Mouse (Mus musculus) stomach, postnatal 0 days (tissue): Measurements from ENCODE around the gene B3galnt2. TPM values are rescaled to one million over a fixed set of nuclear protein-coding genes. Genes with fewer than 3 reads are reported as not detected.
"Not testable (repeated sequence)": the region's sequence is repeated elsewhere in the genome, so short reads cannot be mapped to it uniquely, and the experiment has no call there.

Experiments used
- ATAC-seq: fragments of 200-750 bp; cut with Nextera tagmentation; 2 replicates; pipeline ENCODE4 v1.8.0; 2017; ENCODE audit not compliant: low FRiP score, low TSS enrichment
- DNase-seq: peaks from one replicate; pipeline ENCODE4 v3.0.0-alpha.2; 2016; ENCODE audit warnings: low spot score
- H3K27ac ChIP-seq: fragments of 300-500 bp; sonication (generic); replicated peaks from 2 replicates; pipeline ENCODE4 v1.5.1; 2014; ENCODE audit warnings: mild to moderate bottlenecking, control low read depth
- H3K27me3 ChIP-seq: fragments of 300-500 bp; sonication (generic); 2 replicates; pipeline ENCODE4 v1.6.1; 2014; ENCODE audit warnings: low read length; ENCODE audit not compliant: control insufficient read depth, insufficient read depth
- H3K36me3 ChIP-seq: fragments of 300-500 bp; sonication (generic); 2 replicates; pipeline ENCODE4 v1.6.1; 2014; ENCODE audit warnings: low read length, mixed read lengths; ENCODE audit not compliant: control insufficient read depth, insufficient read depth
- H3K4me1 ChIP-seq: fragments of 300-500 bp; sonication (generic); replicated peaks from 2 replicates; pipeline ENCODE4 v1.6.1; 2014; ENCODE audit warnings: antibody characterized with exemption; ENCODE audit not compliant: control insufficient read depth, insufficient read depth
- H3K4me2 ChIP-seq: fragments of 300-500 bp; sonication (generic); replicated peaks from 2 replicates; pipeline ENCODE4 v1.6.1; 2014; ENCODE audit warnings: low read depth, mild to moderate bottlenecking, control low read depth, moderate library complexity
- H3K4me3 ChIP-seq: fragments of 300-500 bp; sonication (generic); 2 replicates; pipeline ENCODE4 v1.5.1; 2014; ENCODE audit warnings: low read depth, low read length, control low read depth
- H3K9ac ChIP-seq: fragments of 300-500 bp; sonication (generic); 2 replicates; pipeline ENCODE4 v1.6.1; 2014; ENCODE audit warnings: mild to moderate bottlenecking, low read length, control low read depth, mixed read lengths
- H3K9me3 ChIP-seq: fragments of 300-500 bp; sonication (generic); 2 replicates; pipeline ENCODE4 v1.6.1; 2016; ENCODE audit warnings: low read length; ENCODE audit not compliant: control insufficient read depth
- CTCF ChIP-seq: IDR thresholded peaks from 2 replicates; pipeline ENCODE4 v1.5.1; 2016; ENCODE audit warnings: antibody characterized with exemption, low read depth, mild to moderate bottlenecking, moderate library complexity
- EP300 ChIP-seq: optimal IDR thresholded peaks from 2 replicates; pipeline ENCODE3; 2016; ENCODE audit warnings: antibody characterized with exemption
- WGBS: fragments of 180-500 bp; shearing (Covaris S2); extraction: QIAGEN DNeasy Blood & Tissue Kit; methylation state at CpG from one replicate; pipeline ENCODE4 v1.1.7; 2014; 5-methylcytosine and 5-hydroxymethylcytosine counted together
- polyA plus RNA-seq: library from polyadenylated mRNA; unstranded; fragments of >200 nt; fragmentation: Nextera tagmentation; extraction: Ambion mirVana; gene quantifications from 2 replicates; pipeline ENCODE4 v1.2.1, GENCODE M21; 2015

Gene B3galnt2
- polyA plus RNA-seq, 1 experiment from 2014 or later: 17.4 TPM

GRCm38 (mm10) chr13:13969796-13970195 is 15.5 kb downstream of the B3galnt2 start:
- Histone ChIP-seq H3K9ac (no peak overlapping the region), H3K27ac (no peak overlapping the region), H3K4me1 (no peaks in the 10 kb centered on the region), H3K4me2 (no peak overlapping the region), H3K4me3 (no peak overlapping the region), H3K36me3 (0 out of 2 replicates have a peak, but pooled peaks cover 4% of the 10 kb centered on the region), H3K9me3 (no peaks in the 10 kb centered on the region), H3K27me3 (no peaks in the 10 kb centered on the region)
- WGBS: 74% methylated on average over 1 of the region's 1 CpGs
- DNase-seq (no peak), ATAC-seq (no peak)
- TF ChIP-seq CTCF (no peak), EP300 (no peak)

- H3K4me2 ChIP-seq, H3K27ac ChIP-seq, H3K9ac ChIP-seq, H3K27me3 ChIP-seq, DNase-seq, H3K4me3 ChIP-seq, H3K9me3 ChIP-seq, H3K36me3 ChIP-seq, H3K4me1 ChIP-seq: not testable (repeated sequence)
- 86% methylated on average over 1 of the region's 1 CpGs for WGBS
- ATAC-seq: peak; percentile 80; the same call in 1 of the 2 replicates
Observed at GRCm38 (mm10) chr13:13981842-13982241, 27.6 kb downstream of the B3galnt2 start.

DNA sequence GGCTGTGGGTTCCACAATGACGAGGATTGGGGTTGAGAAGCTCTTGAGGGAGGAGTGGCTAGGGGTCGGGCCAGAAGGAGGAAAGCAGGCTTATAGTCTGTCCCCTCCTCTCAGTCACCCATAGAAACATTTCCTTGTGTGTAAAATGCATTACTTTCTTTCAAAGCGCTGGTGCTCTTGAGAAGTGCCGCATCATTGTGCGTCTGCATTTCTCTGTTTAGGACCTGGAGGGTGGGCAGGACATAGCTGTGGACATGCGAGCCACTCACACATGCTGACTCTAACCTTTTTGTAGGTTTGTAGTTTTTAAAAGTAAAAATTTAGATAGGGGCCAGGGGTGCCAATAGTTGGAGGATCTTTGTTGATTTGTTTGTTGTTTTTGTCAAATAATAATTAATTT is 29.3 kb downstream of the B3galnt2 start:
- Histone ChIP-seq H3K9me3 (no peaks in the 10 kb centered on the region), H3K36me3 (no peaks in the 10 kb centered on the region; the same call in 1 of the 2 replicates), H3K4me2 (no peak overlapping the region), H3K27ac (no peak overlapping the region), H3K9ac (no peak overlapping the region), H3K4me3 (no peak overlapping the region), H3K4me1 (no peaks in the 10 kb centered on the region), H3K27me3 (no peaks in the 10 kb centered on the region)
- ATAC-seq (no peak), DNase-seq (no peak)
- 91% methylated on average over 6 of the region's 6 CpGs for WGBS
- TF ChIP-seq CTCF (no peak), EP300 (no peak)

DNA sequence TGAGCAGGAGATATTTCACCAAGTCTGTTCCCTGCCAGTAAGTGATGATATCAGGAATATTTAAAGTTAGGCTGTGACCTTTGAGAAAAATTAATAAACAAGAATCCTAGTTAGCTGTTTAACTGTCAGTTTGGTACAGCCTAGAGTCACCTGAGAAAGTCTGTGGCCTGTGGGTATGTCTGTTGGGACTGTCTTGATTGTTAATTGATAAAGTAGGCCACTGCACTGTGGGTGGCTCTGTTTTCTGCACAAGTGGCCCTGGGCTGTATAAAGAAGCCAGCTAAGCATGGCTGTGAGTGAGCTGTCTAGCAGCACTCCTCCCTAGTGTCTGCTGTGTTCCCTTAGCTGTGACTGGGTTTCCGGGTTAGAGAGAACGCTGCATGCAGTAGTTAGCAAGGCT is 34.9 kb downstream of the B3galnt2 start:
- no peak overlapping the region for H3K9ac ChIP-seq
- H3K27me3 ChIP-seq: no peaks in the 10 kb centered on the region
- no peaks in the 10 kb centered on the region for H3K4me1 ChIP-seq
- no peak for TF ChIP-seq EP300
- no peak for TF ChIP-seq CTCF
- ATAC-seq: no peak
- H3K4me3 ChIP-seq: no peak overlapping the region
- H3K4me2 ChIP-seq: no peak overlapping the region
- no peak for DNase-seq
- H3K36me3 ChIP-seq: peaks cover 10% of the 10 kb centered on the region; the same call in 1 of the 2 replicates
- WGBS: 89% methylated on average over 2 of the region's 2 CpGs
- H3K27ac ChIP-seq: no peak overlapping the region
- no peaks in the 10 kb centered on the region for H3K9me3 ChIP-seq

DNA sequence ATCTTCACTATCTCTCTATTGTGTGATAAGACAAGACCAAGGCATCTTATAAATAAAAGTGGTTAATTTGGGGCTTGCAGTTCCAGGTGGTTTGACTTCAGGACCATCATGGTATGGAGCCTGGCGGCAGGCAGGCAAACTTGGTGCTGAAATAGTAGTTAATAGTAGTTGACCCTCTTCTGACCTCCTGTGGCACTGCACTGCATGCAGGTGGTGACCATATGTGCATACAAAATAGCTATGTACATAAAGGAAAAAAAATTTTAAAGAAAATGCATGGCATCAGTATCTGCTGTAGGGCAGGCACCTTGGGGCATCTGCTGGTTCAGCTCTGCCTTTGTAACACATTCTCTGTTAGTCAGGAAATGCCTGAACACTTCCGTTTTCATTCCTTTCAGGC is 36.1 kb downstream of the B3galnt2 start:
- H3K36me3 ChIP-seq: peaks cover 10% of the 10 kb centered on the region; the same call in 1 of the 2 replicates
- H3K4me3 ChIP-seq: no peak overlapping the region
- H3K4me1 ChIP-seq: no peaks in the 10 kb centered on the region
- H3K27me3 ChIP-seq: no peaks in the 10 kb centered on the region
- no peaks in the 10 kb centered on the region for H3K9me3 ChIP-seq
- WGBS: 67% methylated on average over 2 of the region's 2 CpGs
- no peak overlapping the region for H3K27ac ChIP-seq
- no peak overlapping the region for H3K9ac ChIP-seq
- no peak for ATAC-seq
- no peak overlapping the region for H3K4me2 ChIP-seq
- DNase-seq: no peak
- no peak for TF ChIP-seq CTCF
- no peak for TF ChIP-seq EP300

DNA sequence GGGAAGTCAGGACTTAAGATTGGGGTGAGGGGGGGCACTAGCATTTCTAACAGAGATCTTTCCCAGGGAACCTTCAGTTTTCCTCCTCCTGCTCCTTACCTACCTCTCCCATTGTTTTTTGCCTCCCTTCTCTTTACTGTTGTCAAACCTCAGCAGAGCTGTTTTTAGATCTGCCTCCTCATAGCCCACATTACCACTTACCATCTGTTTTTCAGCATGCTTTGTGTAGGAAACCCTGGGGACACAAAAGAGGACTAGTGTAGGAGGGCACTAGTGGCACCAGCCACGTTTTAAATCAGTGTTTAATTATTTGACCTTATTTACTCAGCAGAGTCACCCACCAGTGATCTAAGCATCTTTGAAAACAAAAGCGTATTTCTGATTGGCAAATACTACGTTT is 38.8 kb downstream of the B3galnt2 start:
- H3K4me2 ChIP-seq: no peak overlapping the region
- H3K27ac ChIP-seq: no peak overlapping the region
- no peaks in the 10 kb centered on the region for H3K4me1 ChIP-seq
- no peak for ATAC-seq
- TF ChIP-seq CTCF (no peak), EP300 (no peak)
- H3K27me3 ChIP-seq: no peaks in the 10 kb centered on the region
- DNase-seq: no peak
- 76% methylated on average over 3 of the region's 3 CpGs for WGBS
- no peaks in the 10 kb centered on the region for H3K9me3 ChIP-seq
- no peak overlapping the region for H3K9ac ChIP-seq
- H3K36me3 ChIP-seq: peaks cover 14% of the 10 kb centered on the region
- no peak overlapping the region for H3K4me3 ChIP-seq
